Mouse (Mus musculus): ENCODE data around the gene Zfp385b.

Zfp385b gene

DNA sequence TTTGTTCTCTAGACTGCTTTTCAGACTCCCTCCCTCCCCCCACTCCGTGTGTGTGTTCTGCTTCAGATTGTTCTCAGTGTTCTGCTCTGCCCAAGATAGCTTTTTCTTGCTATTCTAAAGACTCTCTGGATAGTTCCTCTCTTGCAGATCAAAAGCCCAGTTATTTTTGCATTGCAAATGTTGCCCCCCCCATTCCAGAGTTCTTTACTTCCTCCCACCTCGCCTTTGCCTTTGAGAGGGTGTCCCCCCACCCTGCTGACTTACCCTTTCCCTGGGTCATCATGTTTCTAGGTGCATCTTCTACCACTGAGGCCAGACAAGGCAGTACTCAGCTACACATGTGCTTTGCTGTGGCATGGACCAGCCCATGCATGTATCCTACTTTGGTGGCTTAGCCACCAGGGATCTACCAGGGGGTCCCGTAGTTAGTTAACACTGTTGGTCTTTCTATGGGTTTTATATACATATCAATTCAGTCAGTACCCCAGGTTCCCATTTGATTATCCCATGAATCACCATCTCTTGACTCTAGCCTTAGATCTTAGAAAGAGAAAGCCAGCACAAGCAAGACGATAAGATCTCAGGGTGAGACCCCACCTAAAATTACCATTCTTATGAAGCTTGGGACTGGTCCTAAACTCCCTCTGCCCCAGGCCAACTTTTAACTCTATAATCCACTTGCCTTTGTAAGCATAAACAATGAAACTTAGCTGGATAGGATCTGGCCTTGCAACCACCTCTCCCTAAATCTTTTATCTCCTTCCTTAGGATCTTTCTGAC is 232.7 kb downstream of the Zfp385b start:
- DNase-seq = no peak

DNA sequence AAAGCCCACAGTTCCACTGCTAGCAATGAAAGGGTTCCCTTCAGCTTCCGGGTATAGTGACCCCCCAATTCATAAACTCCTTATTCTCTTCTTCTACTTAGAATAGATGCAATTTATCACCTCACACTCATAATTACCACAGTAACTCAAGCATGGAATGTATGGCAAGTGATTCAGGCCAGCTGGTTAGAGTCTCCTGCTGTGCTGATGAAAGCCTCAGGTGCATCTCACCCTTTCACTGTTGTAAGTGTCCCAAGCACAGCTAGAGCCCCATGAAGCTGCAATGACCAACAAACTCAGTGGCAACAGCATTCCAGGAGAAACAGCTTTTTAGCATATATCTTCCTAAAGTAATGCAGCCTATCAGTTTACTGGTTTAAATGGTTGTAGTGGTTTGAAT is 235.9 kb downstream of the Zfp385b start:
- DNase-seq = no peak

DNA sequence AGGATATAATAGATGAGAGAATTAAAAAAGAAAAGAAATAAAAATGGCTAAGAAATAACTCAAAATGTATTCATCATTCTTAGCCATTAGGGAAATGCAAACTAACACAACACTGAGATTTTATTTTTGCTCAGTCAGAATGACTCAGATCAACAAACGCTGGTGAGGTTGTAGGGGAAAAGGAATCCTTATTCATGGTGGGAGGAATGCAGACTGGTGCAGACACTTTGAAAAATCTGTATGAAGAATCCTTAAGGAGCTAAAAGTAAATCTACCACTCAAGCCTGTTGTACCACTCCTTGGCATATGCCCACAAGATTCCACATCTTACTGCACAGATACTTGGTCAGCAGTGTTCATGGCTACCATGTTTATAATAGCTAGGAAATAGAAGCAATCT is 242.9 kb downstream of the Zfp385b start:
- no peak for DNase-seq

DNA sequence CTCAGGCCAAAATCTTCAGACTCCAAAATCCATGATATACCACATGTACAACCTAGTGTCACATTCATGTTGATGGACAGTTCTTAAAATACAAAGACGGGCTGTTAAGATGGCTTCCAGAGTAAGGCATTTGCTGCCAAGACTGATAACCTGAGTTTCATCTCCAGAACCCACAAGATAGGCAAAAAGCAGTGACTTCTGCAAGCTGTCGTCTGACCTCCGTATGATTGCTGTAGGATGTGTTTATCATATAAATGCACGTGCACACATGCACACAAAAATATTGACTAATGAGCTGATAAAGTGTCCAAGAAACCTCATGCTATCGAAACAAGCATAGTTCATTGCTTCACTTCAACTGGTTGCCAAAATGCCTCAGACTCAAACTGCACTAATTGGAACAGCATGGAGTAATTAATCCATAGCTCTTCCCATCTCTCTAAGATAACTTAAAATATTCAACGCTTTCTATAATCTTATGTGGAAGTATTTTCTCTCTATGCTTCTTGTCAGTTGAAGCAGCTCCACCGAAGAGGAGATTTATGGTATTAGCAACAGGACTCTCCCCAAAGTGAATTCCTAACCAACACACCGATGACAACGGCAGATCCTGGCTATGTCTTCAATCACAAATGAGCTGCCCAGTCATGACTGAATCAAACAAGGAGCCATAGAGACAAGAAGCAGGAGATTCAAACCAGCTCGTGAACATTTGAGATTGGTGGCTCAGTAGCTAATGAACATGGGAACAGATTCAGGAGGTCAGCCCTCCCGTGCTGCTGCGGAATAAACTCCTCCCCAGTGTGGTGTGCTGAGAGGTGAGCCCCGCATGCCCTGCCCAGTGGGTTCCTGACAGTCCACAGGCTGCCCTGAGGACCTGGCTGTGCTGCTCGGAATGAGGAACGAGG is 251.7 kb downstream of the Zfp385b start:
- no peak for DNase-seq

DNA sequence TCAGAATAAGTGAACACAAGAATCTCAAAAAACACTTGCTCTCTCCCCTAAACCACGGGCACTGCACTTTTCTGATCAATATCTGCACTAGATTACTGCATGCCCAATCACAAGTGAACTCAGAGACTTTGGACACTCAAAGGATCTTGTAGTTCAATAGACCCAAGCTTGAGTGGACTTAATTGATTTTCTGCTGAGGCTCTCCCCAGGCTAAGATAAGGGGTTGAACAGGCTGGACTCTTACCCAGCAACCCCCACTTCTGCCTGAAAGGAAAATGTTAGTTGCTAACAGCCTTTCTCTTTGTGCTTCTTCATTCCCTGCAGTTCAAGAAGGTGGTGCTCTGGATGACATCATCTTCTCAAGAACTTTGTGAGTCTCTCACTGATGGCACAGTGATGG is 255.7 kb downstream of the Zfp385b start:
- no peak for DNase-seq

DNA sequence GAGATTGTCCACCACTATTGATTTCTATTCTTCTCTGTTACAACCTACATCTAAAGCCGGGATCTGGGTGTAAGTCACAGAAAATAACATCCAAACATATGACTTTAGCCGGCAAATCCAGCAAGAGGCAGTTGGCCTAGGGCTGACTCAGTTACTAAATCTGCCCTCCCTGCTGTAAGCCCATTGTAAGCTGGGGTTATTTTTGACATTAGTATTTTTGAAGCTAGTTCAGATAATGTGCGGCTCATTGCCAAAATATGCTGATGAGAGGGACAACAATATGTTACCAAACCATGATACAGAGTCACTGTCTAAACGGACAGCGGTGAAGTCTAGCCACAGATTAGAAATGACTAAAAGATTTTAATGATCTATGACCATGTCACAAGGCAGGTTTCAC is 257.5 kb downstream of the Zfp385b start:
- DNase-seq = no peak

DNA sequence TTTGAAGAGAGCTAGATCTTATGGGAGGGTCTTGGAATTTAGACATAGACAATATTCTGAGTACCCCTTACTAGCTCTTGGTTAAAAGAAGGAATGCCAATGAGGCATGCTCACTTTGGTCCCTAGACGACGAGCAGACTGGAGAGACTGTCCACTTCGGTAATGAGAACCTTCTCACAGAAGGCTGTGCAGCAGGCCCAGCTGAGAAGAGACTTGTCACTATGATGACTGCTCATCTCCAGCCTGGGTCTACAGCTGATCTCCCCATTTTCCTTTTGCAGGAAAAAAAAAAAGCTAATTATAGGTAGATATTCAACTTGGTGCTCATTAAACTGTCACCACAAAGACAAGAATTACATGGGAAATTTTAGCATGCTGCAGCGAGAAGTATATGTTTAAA is 262.5 kb downstream of the Zfp385b start:
- no peak for DNase-seq

DNA sequence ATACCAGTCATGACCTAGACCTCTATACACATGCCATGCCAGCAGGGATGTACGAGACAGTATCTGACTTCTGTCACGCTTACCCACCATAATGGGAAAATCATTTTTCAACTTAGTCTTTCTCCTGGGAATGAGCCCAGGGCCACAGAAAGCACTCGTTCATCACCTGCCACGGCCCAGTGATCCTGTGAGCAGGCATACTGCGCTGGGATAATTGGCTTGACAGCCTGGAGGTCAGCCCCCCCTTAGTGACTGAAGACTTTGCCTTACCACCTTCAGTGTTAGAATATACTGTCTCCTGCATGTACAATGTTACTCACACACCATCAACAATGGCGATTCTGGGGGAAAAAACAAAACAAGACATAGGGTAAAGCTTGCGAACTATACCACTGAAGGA is 263.5 kb downstream of the Zfp385b start:
- no peak for DNase-seq

DNA sequence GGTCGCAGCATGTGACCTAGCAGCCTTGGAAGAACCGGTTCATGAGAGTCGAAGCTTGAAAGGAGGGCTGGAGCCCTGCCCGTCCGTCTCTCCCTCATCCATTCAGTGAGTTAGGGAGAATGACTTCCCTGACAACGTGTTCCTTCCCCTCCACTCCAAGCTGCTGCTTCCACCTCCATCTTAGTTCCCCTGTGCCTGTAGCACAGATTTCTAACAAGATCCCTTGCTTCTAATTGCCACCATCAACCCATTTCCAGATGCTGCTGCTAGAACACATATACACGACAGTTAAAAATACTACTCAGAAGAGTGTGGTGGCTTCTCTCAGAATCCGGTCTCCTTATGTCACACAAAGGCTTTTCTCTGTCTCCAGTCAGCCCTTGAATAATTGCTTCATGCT is 266.8 kb downstream of the Zfp385b start:
- peak; percentile 18 for DNase-seq

DNA sequence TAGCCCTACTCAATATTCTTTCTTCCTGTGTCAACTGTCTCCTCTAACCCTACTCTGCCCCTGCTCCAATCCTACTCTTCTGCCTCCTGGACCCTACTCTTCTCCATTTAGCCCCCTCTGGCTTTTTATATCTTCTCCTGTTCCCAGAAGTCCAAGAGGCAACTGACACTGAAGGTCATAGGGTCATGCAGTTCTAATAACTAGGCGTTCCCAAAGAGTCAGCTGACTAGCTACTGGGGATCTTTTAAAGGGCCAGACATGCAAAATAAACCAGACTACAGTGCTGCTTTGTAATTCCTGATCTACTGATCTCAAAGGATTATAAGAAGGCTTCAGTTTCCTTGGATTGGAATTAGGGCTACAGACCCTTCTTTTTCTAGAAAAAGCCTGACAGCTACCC is 276.1 kb downstream of the Zfp385b start:
- no peak for DNase-seq

DNA sequence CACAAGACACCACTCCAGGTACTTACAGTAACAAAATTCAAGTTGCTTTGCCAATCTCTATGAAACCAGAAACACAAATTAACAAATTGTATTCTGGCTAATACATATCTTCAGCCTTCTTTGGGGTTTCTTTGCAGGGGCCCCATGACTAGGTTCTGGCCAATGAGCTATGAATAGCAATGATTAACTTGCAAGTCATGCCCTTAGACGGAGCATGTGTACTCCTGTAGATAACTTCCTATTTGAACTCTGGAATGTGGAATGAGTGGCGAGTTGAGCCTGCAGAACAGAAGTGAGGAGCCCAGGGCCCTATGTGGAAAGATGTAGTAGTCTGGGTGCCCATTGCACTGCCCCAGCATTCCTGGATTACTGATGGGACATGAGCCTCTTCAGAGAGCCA is 276.8 kb downstream of the Zfp385b start:
- no peak for DNase-seq

DNA sequence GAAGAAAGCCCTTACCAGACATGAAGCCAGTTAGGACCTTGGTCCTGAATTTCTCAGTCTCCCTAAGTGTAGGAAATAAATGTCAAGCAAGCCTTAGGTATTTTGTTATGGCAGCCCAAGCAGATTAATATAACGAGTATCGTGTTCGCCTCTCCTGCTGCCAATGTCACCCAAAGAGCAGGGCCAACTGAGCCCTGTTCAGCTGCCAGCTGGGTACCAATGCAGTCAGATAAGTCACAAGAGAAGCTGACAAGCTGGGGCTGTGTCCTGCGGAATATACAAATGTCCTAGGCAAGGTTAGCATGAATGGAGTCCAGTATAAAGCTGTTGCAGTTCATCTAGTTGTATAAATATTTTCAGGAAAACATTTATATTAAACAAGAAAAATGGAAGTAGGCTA is 277.8 kb downstream of the Zfp385b start:
- DNase-seq = no peak

DNA sequence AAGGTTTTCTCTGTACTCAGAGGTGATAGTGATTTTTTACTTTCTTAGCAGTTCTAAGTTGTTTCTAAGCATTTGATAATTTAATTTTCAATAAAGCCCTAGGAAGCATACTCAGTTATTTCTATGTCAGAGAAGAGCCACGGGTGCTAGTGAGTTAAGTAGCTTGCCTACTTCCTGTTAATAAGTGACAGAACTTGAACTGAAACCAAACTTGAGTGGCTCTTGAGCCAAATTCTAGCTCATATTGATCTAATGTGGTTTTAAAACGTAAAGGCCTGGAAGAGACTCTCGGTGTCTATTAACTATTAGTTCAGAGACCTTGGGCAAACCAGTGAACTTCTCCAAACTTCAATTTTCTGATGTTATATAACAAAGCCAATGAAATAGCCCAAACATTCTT is 278.6 kb downstream of the Zfp385b start:
- DNase-seq = no peak

DNA sequence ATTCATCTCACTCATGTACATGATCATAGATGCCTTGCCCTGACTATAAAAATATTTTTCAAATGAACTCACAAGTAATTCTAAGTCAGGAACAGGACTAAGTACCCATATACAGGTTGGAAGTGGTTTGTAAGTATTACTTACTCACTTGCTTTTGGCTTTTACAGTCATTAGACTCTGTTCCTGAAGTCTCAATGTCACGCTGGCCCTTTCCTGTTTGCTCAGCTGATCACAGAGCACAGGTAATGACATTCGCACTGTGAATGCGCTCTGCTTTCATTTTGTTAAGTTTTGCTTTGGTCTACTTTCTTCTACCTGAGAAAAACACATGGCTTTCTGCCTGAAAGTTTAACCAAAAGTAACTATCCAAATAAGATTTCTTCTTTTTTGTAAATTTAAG is 282.9 kb downstream of the Zfp385b start:
- no peak for DNase-seq

DNA sequence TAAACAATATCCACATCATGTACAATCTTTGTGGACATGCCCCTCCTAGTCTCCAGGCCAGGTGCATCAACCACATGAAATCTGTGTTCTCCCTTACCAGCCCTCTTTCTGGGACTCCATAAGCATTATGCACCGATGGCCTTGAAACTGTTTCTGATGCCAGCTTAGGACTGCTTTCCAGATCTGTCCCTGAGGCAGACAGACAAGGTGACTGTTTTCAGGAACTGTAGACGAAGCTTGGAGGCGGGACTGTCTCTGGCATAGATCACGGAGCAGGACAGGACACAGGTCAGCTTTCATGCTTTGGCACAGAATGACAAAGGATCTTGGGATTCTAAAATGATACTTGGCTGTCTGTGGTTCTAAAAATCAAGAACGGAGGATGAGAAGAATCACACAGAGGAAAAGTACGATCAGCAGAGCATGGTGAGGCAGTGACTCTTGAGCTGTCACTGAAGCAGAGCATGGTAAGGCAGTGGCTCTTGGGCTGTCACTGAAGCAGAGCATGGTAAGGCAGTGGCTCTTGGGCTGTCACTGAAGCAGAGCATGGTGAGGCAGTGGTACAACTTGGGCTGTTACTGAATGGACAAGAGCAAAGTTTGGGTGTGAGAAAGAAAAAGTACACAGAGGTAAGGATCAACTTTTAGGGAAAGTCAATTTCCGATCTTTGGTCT is 291.2 kb downstream of the Zfp385b start:
- no peak for DNase-seq

DNA sequence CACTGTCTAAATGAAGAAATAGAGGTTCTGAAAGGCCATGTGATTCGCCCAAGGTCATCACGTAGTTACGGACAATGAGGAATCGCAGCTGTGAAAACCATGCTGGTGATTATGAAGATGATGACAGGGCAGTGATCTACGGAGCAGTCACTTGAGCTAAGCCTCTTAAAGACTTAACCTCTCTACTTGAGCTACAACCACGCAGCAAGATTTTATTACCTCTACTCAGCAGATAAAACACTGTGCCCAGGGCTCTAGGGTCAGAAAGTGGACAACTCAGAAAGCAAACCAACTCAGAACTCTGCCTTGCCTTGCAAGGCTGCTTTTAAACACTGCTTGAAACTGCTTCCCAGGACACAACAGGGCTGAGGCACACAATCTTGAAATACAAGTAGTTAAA is 291.8 kb downstream of the Zfp385b start:
- no peak for DNase-seq

DNA sequence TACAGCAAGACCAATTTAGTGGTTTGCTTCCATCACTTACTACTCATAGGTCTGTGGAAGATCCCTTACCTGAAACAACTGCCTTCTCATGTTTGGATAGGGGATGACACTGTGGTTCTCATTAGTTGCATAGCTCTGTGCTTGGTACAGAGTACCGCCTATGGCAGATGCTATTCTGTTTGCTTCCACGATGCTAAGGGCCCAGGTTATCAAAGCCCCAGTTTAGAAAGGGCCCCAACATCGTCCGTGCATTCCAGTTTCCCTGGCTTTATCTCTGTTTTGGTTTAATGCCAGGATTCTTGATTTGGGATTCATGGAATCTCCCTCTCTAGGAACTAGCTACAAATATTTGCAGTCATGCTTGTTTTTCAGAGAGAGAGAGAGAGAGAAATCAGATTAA is 292.6 kb downstream of the Zfp385b start:
- DNase-seq = no peak

DNA sequence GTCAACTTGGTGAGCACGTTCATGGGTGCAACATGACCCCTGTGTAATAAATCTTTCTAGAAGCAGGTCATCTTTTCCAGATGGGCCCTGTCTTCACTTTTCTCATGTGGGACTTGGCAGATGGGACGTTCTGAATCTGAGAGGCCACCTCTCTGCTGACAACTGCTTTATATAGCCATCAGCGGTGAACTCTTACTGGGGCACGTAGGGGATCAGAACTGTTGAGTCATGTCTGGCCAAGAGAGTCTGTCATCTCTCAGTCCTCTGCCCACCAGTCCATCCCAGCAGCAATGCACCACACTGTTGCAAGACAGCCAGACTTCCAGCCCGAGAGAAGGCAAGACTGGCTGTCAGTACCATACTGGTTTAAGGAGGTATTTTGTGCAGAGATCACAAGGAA is 293.1 kb downstream of the Zfp385b start:
- DNase-seq = no peak

DNA sequence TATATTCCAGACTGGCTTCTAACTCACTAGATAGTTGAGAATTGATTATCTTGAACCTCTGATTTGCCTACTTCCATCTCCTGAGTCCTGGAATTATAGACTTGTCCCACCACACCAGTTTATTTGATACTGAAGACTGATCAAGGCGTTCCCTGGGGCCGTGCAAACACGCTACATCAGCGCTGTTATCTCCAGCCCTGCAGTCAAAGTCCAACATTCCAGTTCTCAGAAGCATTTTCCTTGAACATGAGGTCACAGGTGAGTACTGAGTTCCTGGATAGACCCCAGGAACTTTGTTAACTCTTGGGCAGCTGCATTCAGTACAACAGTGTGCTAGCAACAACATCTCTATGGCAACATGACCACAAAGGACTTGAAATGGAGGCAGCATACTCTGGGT is 297.2 kb downstream of the Zfp385b start:
- no peak for DNase-seq

DNA sequence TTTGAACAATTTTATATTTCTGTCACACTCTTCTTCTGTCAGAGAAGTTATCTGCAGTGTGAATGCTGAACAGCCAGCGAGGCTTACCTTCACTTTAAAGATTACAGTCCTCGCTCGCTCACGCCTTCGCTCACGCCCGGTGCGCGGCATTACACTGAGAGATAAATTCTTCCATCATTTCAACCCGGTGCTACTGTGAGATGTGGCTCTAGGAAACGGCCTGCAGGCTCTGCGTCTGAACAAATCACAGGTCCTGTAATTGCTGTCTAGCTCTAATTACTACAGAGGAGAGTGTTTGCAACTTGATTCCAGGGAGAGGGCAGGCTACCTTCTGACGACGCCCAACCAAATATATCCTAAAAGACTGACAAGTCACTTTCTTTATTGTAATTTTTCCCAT is 300.1 kb downstream of the Zfp385b start:
- peak; percentile 16 for DNase-seq

DNA sequence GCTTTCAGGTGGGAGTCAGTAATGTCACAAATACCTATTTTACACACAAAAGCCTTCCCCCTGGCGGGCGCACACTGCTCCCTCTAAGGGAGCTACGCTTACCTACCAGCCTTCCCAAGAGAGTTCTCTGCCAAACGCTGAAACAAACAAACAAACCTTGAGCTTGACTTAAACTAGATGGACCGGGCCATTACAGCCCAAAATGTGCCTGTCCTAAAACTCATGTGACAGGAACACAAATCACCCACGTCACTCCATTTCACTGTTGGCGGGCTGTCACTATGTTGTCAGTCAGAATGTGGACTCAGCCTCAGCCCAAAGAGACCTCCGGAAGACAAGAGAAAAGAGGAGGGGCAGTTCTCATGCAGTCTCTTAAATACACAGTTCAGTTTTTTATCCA is 300.7 kb downstream of the Zfp385b start:
- DNase-seq = no peak

DNA sequence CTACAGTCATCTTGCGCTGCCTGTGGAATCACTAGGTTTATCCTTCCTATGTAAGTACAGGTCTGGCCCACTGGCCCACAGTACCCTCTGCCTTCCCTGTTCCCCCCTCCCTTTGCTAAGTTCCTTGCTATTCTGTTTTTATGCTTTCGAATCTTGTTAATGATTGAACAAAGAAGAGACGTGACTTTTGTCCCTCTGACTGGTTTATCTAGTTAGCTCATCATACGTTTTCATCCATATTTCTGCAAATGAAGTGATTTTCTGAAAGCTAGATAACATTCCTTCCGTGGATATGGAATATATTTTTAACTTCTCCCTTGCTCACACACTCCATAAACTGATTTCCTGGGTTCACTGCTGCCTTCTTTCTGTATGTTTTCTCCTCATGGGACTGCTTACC is 302.8 kb downstream of the Zfp385b start:
- no peak for DNase-seq

DNA sequence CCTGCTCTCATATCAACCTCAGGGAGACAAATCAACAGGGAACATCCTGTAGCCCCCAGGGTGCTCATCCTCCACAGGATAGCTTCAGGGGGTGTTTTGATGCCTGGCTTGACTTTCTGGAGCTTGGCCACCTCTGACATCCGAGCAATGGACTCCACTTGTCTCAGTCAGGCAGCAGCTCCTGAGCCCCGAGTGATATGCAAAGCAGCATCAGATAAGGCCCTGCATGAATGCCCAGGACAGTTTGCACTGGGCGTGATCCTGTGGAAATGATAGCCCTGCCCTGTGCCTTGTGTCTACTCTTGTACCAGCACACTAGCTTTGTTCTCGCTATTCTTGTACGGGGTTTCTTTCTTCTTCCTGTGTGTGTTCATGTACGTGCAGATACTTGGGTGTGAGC is 303.8 kb downstream of the Zfp385b start:
- DNase-seq = no peak

DNA sequence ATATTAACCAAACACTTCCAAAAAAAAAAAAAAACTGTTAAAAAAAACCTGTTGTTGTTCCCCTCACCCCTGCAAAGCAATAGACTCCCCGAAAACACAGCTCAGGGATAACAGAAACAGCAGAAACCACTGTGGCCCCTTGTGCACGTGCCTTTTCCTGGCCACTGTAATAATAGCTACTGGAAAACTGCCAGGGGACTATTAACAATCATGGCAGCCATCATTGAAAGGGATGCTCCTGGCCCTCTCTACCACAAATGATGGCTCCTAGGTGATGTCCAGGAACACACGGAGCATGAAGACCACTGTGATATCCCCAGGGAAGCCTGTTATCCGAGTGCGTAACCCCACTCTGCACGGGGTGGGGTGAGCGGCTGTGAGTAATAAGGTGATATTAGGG is 304.4 kb downstream of the Zfp385b start:
- DNase-seq = no peak

All from right cerebral cortex, adult 18-20 months (tissue).